Mouse (Mus musculus) olfactory bulb, adult 2 months (tissue): ENCODE data around the gene Kmt2b.

Experiments
- CTCF ChIP-seq: fragments of 200-500 bp; IDR thresholded peaks from 2 replicates; pipeline ENCODE4 v1.5.1; 2012; ENCODE audit warnings: low read depth, mild to moderate bottlenecking, low read length, moderate library complexity; ENCODE audit not compliant: insufficient read depth
- POLR2A ChIP-seq: fragments of 200-500 bp; IDR thresholded peaks from 2 replicates; pipeline ENCODE4 v1.6.1; 2012; ENCODE audit warnings: mild to moderate bottlenecking, low read depth, low read length, moderate library complexity; ENCODE audit not compliant: insufficient read depth

DNA sequence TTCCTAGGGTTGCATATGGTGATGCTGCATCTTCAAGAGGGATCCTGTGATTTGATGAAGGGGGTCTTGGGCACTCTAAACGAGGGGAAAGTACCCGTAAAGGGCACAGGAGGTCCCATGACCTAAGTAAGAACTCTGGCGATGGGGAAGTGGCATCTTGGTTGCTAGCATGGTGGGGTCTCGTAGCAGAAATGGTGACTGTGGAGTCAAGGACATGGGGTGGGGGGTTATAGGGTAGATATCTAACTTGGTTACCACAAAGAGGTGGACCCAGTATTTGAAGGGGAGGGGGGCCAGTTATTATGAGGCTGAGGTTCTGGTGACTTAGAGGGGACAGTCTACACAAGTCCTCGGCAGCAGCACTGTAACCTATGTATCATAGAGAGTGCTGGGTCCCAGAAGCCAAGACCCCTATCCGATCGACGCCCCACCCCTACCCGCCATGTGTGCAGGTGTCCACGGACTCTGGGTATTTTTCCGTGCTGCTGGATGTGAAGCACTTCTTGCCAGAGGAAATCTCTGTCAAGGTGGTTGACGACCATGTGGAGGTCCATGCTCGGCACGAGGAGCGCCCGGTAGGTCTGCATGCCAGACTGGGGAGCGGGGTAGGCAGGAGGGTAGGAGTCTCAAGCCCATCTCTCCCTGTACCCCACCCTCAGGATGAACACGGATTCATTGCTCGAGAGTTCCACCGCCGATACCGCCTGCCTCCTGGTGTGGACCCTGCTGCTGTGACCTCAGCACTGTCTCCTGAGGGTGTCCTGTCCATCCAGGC is 34.5 kb downstream of the Kmt2b start:
- TF ChIP-seq POLR2A (no peak), CTCF (no peak)
